Comparison of ENCODE assay signal across 36 mouse cellular contexts in genomic region chr1:130659641-130660040, GRCm38 (mm10). TPM values are rescaled to one million over a fixed set of nuclear protein-coding genes. Genes with fewer than 3 reads are reported as not detected.
"Had no signal": no experiment of that assay in that cellular context is flagged by ENCODE, and none has a peak within 500 bp of the region (broad histone marks: within the 10 kb centered on the region; RNA-seq: fewer than 3 reads in every experiment).

No protein-coding gene starts in this region.

RNA-seq across cellular contexts. Expression of gene C4bp, which starts 1.8 kb away (rescaled TPM):
- total RNA-seq: gastrocnemius, adult 2 months; gastrocnemius, postnatal 25 days; granulocyte monocyte progenitor cell, adult 5-6 weeks; heart, adult 2 months; heart, postnatal 14 days; heart, postnatal 36 days; hematopoietic stem cell, adult 5-6 weeks; hindbrain, postnatal 0 days; left cerebral cortex, adult 18-20 months; left cerebral cortex, adult 8-10 months; left cerebral cortex, postnatal 10 days; left cerebral cortex, postnatal 25 days; left cerebral cortex, postnatal 4 days had no signal
- polyA plus RNA-seq: heart, adult 2 months; heart, embryonic 11.5 days; heart, embryonic 13.5 days; heart, embryonic 15.5 days; heart, postnatal 0 days; hindbrain, embryonic 11.5 days; hindbrain, embryonic 13.5 days; hindbrain, embryonic 15.5 days; limb, embryonic 11.5 days; limb, embryonic 13.5 days; limb, embryonic 15.5 days had no signal

RNA-seq across cellular contexts. Expression of gene Zp3r, which starts 30.2 kb away (rescaled TPM):
- total RNA-seq: gastrocnemius, adult 2 months; gastrocnemius, postnatal 10 days; gastrocnemius, postnatal 25 days; gastrocnemius, postnatal 4 days; granulocyte monocyte progenitor cell, adult 5-6 weeks; heart, adult 2 months; heart, postnatal 14 days; heart, postnatal 36 days; hematopoietic stem cell, adult 5-6 weeks; hindbrain, postnatal 0 days; layer of hippocampus, adult 18-20 months; layer of hippocampus, postnatal 36 days; left cerebral cortex, adult 18-20 months; left cerebral cortex, postnatal 10 days; left cerebral cortex, postnatal 25 days; left cerebral cortex, postnatal 4 days had no signal
- polyA plus RNA-seq: heart, adult 2 months; heart, embryonic 11.5 days; heart, embryonic 13.5 days; heart, embryonic 15.5 days; heart, postnatal 0 days; hindbrain, embryonic 11.5 days; hindbrain, embryonic 13.5 days; hindbrain, embryonic 15.5 days; hindbrain, postnatal 0 days; kidney, adult 2 months; kidney, embryonic 15.5 days; kidney, postnatal 0 days; large intestine, adult 2 months; limb, embryonic 11.5 days; limb, embryonic 13.5 days; limb, embryonic 15.5 days; liver, embryonic 11.5 days; liver, embryonic 13.5 days; liver, embryonic 15.5 days; liver, postnatal 0 days had no signal

RNA-seq across cellular contexts. Expression of gene Gm29427, which starts 56.0 kb away (rescaled TPM):
- total RNA-seq: gastrocnemius, postnatal 10 days; gastrocnemius, postnatal 25 days; gastrocnemius, postnatal 4 days; granulocyte monocyte progenitor cell, adult 5-6 weeks; heart, postnatal 14 days; hematopoietic stem cell, adult 5-6 weeks; hindbrain, postnatal 0 days; layer of hippocampus, adult 18-20 months; layer of hippocampus, postnatal 36 days; left cerebral cortex, adult 18-20 months; left cerebral cortex, postnatal 10 days; left cerebral cortex, postnatal 25 days; left cerebral cortex, postnatal 4 days had no signal
- polyA plus RNA-seq: heart, embryonic 11.5 days; heart, embryonic 13.5 days; heart, embryonic 15.5 days; heart, postnatal 0 days; hindbrain, embryonic 11.5 days; hindbrain, embryonic 15.5 days; hindbrain, postnatal 0 days; intestine, embryonic 14.5 days; kidney, adult 2 months; kidney, embryonic 15.5 days; kidney, postnatal 0 days; large intestine, adult 2 months; limb, embryonic 11.5 days; limb, embryonic 13.5 days; limb, embryonic 15.5 days; liver, embryonic 11.5 days; liver, embryonic 13.5 days; liver, embryonic 15.5 days; liver, postnatal 0 days had no signal
